Mouse (Mus musculus): Measurements from ENCODE around the gene Plin3.
"Not testable (repeated sequence)": the region's sequence is repeated elsewhere in the genome, so short reads cannot be mapped to it uniquely, and the experiment has no call there.

GRCm38 (mm10) chr17:56258269-56258668 lies 34.4 kb downstream of the Plin3 start:
- TF ChIP-seq GATA1 (IDR thresholded peaks at IDR 0.05; ENCODE audit: borderline replicate concordance, low read length); FLI1 (IDR thresholded peaks at IDR 0.05; ENCODE audit: low read length): not testable (repeated sequence)

Data from megakaryocyte, embryonic 14.5 days (primary cell).